Mouse (Mus musculus) heart, postnatal 0 days (tissue): ENCODE measurements at regions not wholly inside any gene's neighbourhood (a gene's known extent, or its start where the extent isn't known, plus 50 kb on each side); places are given as distances from the start of the nearest gene placed in this dataset.

Experiments
- CTCF ChIP-seq: IDR thresholded peaks from 2 replicates; pipeline ENCODE4 v1.5.1; 2016; ENCODE audit warnings: antibody characterized with exemption, control low read depth, low read depth
- EP300 ChIP-seq: IDR thresholded peaks from 2 replicates; pipeline ENCODE4 v1.6.1; 2016; ENCODE audit warnings: antibody characterized with exemption, low read depth

DNA sequence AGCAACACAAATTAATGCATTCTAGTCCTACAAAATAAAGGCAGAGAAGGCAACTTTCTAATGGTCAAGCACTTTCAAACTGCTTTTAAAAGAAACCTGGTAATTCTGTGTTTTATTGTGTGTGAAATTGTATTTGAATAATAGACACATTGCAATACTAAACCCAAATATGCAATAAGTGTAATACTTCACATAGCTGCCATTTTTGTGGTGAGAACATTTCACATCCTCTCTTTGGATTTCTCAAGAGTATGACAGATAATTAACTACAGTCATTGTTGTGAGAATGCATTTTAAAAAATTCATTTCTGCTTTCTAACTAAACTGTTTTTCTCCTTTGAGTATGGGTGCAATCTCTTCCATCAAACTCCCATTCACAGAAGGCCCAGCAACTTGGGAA is 256.4 kb downstream of the Sema3d start:
- TF ChIP-seq CTCF (no peak), EP300 (no peak)
